Mouse (Mus musculus) stomach, postnatal 0 days (tissue): ENCODE results near the gene Fgfr2. TPM values are rescaled to one million over a fixed set of nuclear protein-coding genes. Genes with fewer than 3 reads are reported as not detected.

Experiments used
- ATAC-seq: fragments of 200-750 bp; cut with Nextera tagmentation; 2 replicates; pipeline ENCODE4 v1.8.0; 2017; ENCODE audit not compliant: low FRiP score, low TSS enrichment
- DNase-seq: peaks from one replicate; pipeline ENCODE4 v3.0.0-alpha.2; 2016; ENCODE audit warnings: low spot score
- H3K27ac ChIP-seq: fragments of 300-500 bp; sonication (generic); replicated peaks from 2 replicates; pipeline ENCODE4 v1.5.1; 2014; ENCODE audit warnings: mild to moderate bottlenecking, control low read depth
- H3K27me3 ChIP-seq: fragments of 300-500 bp; sonication (generic); 2 replicates; pipeline ENCODE4 v1.6.1; 2014; ENCODE audit warnings: low read length; ENCODE audit not compliant: control insufficient read depth, insufficient read depth
- H3K36me3 ChIP-seq: fragments of 300-500 bp; sonication (generic); 2 replicates; pipeline ENCODE4 v1.6.1; 2014; ENCODE audit warnings: low read length, mixed read lengths; ENCODE audit not compliant: control insufficient read depth, insufficient read depth
- H3K4me1 ChIP-seq: fragments of 300-500 bp; sonication (generic); replicated peaks from 2 replicates; pipeline ENCODE4 v1.6.1; 2014; ENCODE audit warnings: antibody characterized with exemption; ENCODE audit not compliant: control insufficient read depth, insufficient read depth
- H3K4me2 ChIP-seq: fragments of 300-500 bp; sonication (generic); replicated peaks from 2 replicates; pipeline ENCODE4 v1.6.1; 2014; ENCODE audit warnings: low read depth, mild to moderate bottlenecking, control low read depth, moderate library complexity
- H3K4me3 ChIP-seq: fragments of 300-500 bp; sonication (generic); 2 replicates; pipeline ENCODE4 v1.5.1; 2014; ENCODE audit warnings: low read depth, low read length, control low read depth
- H3K9ac ChIP-seq: fragments of 300-500 bp; sonication (generic); 2 replicates; pipeline ENCODE4 v1.6.1; 2014; ENCODE audit warnings: mild to moderate bottlenecking, low read length, control low read depth, mixed read lengths
- H3K9me3 ChIP-seq: fragments of 300-500 bp; sonication (generic); 2 replicates; pipeline ENCODE4 v1.6.1; 2016; ENCODE audit warnings: low read length; ENCODE audit not compliant: control insufficient read depth
- CTCF ChIP-seq: IDR thresholded peaks from 2 replicates; pipeline ENCODE4 v1.5.1; 2016; ENCODE audit warnings: antibody characterized with exemption, low read depth, mild to moderate bottlenecking, moderate library complexity
- EP300 ChIP-seq: optimal IDR thresholded peaks from 2 replicates; pipeline ENCODE3; 2016; ENCODE audit warnings: antibody characterized with exemption
- WGBS: fragments of 180-500 bp; shearing (Covaris S2); extraction: QIAGEN DNeasy Blood & Tissue Kit; methylation state at CpG from one replicate; pipeline ENCODE4 v1.1.7; 2014; 5-methylcytosine and 5-hydroxymethylcytosine counted together
- polyA plus RNA-seq: library from polyadenylated mRNA; unstranded; fragments of >200 nt; fragmentation: Nextera tagmentation; extraction: Ambion mirVana; gene quantifications from 2 replicates; pipeline ENCODE4 v1.2.1, GENCODE M21; 2015

Gene Fgfr2
- polyA plus RNA-seq, 1 experiment from 2014 or later, result 60.8 TPM

GRCm38 (mm10) chr7:132790447-132791219 lies 332.5 kb downstream of the Fgfr2 start:
- 0 out of 2 replicates have a peak overlapping the region, but pooled peaks have one; percentile 18 for H3K9ac ChIP-seq
- ATAC-seq, result peak; percentile 50; the same call in 1 of the 2 replicates
- peak overlapping the region; percentile 45; the same call in 1 of the 2 replicates for H3K27ac ChIP-seq
- peaks cover 7% of the 10 kb centered on the region; the same call in 1 of the 2 replicates for H3K4me1 ChIP-seq
- H3K4me3 ChIP-seq, result no peak overlapping the region
- H3K36me3 ChIP-seq, result no peaks in the 10 kb centered on the region
- TF ChIP-seq EP300, result no peak
- TF ChIP-seq CTCF, result no peak
- H3K9me3 ChIP-seq, result no peaks in the 10 kb centered on the region
- 67% methylated on average over 14 of the region's 14 CpGs for WGBS
- peak; percentile 49 for DNase-seq
- H3K27me3 ChIP-seq, result no peaks in the 10 kb centered on the region
- H3K4me2 ChIP-seq, result no peak overlapping the region

- Histone ChIP-seq H3K4me3 (no peak overlapping the region), H3K27ac (peak overlapping the region; percentile 40; the same call in 1 of the 2 replicates), H3K9me3 (no peaks in the 10 kb centered on the region), H3K9ac (no peak overlapping the region), H3K4me2 (no peak overlapping the region), H3K27me3 (no peaks in the 10 kb centered on the region), H3K36me3 (no peaks in the 10 kb centered on the region), H3K4me1 (peaks cover 8% of the 10 kb centered on the region; the same call in 1 of the 2 replicates)
- 93% methylated on average over 13 of the region's 13 CpGs for WGBS
- TF ChIP-seq CTCF (no peak), EP300 (no peak)
- ATAC-seq (no peak), DNase-seq (no peak)
Observed at GRCm38 (mm10) chr7:132788826-132789225, 334.3 kb downstream of the Fgfr2 start.

GRCm38 (mm10) chr7:132787496-132788190 lies 335.5 kb downstream of the Fgfr2 start:
- Histone ChIP-seq H3K4me1 (peaks cover 6% of the 10 kb centered on the region; the same call in 1 of the 2 replicates), H3K9me3 (no peaks in the 10 kb centered on the region), H3K9ac (no peak overlapping the region), H3K27ac (no peak overlapping the region), H3K36me3 (no peaks in the 10 kb centered on the region), H3K4me3 (no peak overlapping the region), H3K4me2 (no peak overlapping the region), H3K27me3 (no peaks in the 10 kb centered on the region)
- WGBS, result 78% methylated on average over 4 of the region's 4 CpGs
- no peak for DNase-seq
- TF ChIP-seq CTCF, result no peak
- TF ChIP-seq EP300, result no peak
- no peak for ATAC-seq

GRCm38 (mm10) chr7:132787022-132787421 lies 336.1 kb downstream of the Fgfr2 start:
- TF ChIP-seq EP300 (no peak), CTCF (no peak)
- no peak for DNase-seq
- Histone ChIP-seq H3K9ac (no peak overlapping the region), H3K36me3 (no peaks in the 10 kb centered on the region), H3K4me2 (no peak overlapping the region; the same call in 1 of the 2 replicates), H3K27ac (peak overlapping the region; percentile 36; the same call in 1 of the 2 replicates), H3K4me1 (peaks cover 6% of the 10 kb centered on the region; the same call in 1 of the 2 replicates), H3K4me3 (no peak overlapping the region), H3K9me3 (no peaks in the 10 kb centered on the region), H3K27me3 (no peaks in the 10 kb centered on the region)
- WGBS, result 73% methylated on average over 4 of the region's 4 CpGs
- ATAC-seq, result peak; percentile 65

GRCm38 (mm10) chr7:132786522-132786921 lies 336.6 kb downstream of the Fgfr2 start:
- no peak for DNase-seq
- H3K4me3 ChIP-seq, result no peak overlapping the region
- TF ChIP-seq EP300, result no peak
- no peak for TF ChIP-seq CTCF
- no peaks in the 10 kb centered on the region for H3K9me3 ChIP-seq
- WGBS, result 31% methylated on average over 4 of the region's 4 CpGs
- H3K27ac ChIP-seq, result peak overlapping the region; percentile 36; the same call in 1 of the 2 replicates
- H3K4me1 ChIP-seq, result peaks cover 9% of the 10 kb centered on the region
- no peaks in the 10 kb centered on the region for H3K27me3 ChIP-seq
- no peak overlapping the region for H3K9ac ChIP-seq
- H3K36me3 ChIP-seq, result no peaks in the 10 kb centered on the region
- ATAC-seq, result no peak
- H3K4me2 ChIP-seq, result no peak overlapping the region; the same call in 1 of the 2 replicates
